Mouse (Mus musculus): ENCODE measurements at regions not wholly inside any gene's neighbourhood (a gene's known extent, or its start where the extent isn't known, plus 50 kb on each side); places are given as distances from the start of the nearest gene placed in this dataset.

DNA sequence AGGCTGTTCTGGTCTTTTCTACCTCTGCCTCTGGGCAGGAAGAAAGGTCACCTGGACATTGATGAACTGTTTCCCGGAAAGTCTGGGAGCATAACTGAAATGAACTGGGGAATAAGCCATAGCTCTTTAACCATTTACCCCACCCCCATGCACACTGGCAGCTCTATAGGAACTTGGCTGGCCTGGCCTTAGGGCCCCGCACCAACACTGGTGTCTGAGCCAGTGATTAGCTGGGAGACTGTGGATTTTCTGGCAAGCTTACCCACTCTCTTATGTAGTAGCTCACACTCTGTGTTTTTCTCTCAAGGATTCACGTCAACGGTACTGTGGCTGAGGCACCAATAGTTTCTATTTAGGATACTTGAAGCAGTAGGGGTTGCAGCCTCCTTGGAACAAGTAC, 439.8 kb upstream of the Zdhhc25 start:
- H3K9me3 ChIP-seq (replicated peaks; ENCODE audit: low read length), result no peaks in the 10 kb centered on the region
- 89% methylated on average over 4 of the region's 4 CpGs for WGBS
- H3K4me3 ChIP-seq (replicated peaks; ENCODE audit: low read depth, low read length), result no peak overlapping the region
- H3K9ac ChIP-seq (ENCODE audit: low read depth, low read length), result no peak overlapping the region
- TF ChIP-seq CTCF (IDR thresholded peaks at IDR 0.05; ENCODE audit: low read depth), result no peak
- DNase-seq (ENCODE audit: low spot score), result no peak
- no peaks in the 10 kb centered on the region for H3K4me1 ChIP-seq (replicated peaks; ENCODE audit: insufficient read depth, low read length)
- no peak overlapping the region for H3K27ac ChIP-seq
- no peaks in the 10 kb centered on the region for H3K27me3 ChIP-seq (ENCODE audit: insufficient read depth, low read length)
- no peak for ATAC-seq (replicated peaks; ENCODE audit: low FRiP score, low read depth)
- H3K4me2 ChIP-seq (ENCODE audit: low read length), result no peak overlapping the region
- no peaks in the 10 kb centered on the region for H3K36me3 ChIP-seq (ENCODE audit: insufficient read depth, low read length)

DNA sequence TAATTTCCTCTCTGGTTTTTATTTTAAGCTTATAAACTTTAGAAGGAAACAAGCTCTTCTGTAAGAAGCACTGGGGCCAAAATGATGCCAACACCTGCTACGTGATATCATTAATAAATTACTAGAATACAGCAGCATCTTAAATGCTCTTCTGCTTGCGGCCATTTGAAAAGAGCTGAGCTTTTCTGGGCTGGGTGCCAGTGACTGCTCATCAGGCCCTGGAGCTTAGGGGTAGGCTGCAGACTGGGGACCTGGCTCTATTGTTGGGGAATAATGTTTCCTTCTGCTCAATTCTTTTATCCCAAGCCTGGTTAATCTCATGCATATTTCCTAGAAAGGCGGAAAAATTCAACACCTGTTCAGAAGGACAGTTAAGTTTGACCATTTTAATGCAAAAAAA, 436.7 kb upstream of the Zdhhc25 start:
- Histone ChIP-seq H3K27ac (no peak overlapping the region), H3K4me1 (replicated peaks; ENCODE audit: insufficient read depth, low read length) (no peaks in the 10 kb centered on the region), H3K4me2 (ENCODE audit: low read length) (no peak overlapping the region), H3K27me3 (ENCODE audit: insufficient read depth, low read length) (no peaks in the 10 kb centered on the region), H3K9me3 (replicated peaks; ENCODE audit: low read length) (no peaks in the 10 kb centered on the region), H3K36me3 (ENCODE audit: insufficient read depth, low read length) (no peaks in the 10 kb centered on the region), H3K9ac (ENCODE audit: low read depth, low read length) (no peak overlapping the region), H3K4me3 (replicated peaks; ENCODE audit: low read depth, low read length) (no peak overlapping the region)
- 79% methylated on average over 3 of the region's 3 CpGs for whole genome bisulfite sequencing
- no peak for ATAC-seq (replicated peaks; ENCODE audit: low FRiP score, low read depth)
- DNase-seq (ENCODE audit: low spot score), result no peak
- TF ChIP-seq CTCF (IDR thresholded peaks at IDR 0.05; ENCODE audit: low read depth), result no peak

DNA sequence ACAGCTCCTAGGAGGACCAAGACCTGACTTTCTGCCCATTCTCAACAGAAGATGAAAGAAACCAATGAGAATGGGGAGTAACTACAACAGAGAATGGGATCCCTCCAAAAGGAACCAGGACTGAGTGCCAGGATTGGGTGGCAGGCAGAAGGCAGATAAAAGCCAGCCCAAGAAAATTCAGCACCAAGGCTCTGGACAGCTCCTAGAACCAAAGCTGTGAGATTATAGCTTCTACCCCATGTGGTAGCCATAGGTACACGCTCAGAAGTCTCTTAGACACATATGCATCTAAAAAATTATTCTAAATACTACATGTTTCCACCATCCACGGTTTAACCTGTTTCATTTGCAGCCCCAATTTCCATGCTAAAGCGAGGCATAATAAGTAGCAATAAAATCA, 425.8 kb upstream of the Zdhhc25 start:
- Histone ChIP-seq H3K9me3 (replicated peaks; ENCODE audit: low read length) (no peaks in the 10 kb centered on the region), H3K4me2 (ENCODE audit: low read length) (no peak overlapping the region), H3K4me1 (replicated peaks; ENCODE audit: insufficient read depth, low read length) (no peaks in the 10 kb centered on the region), H3K4me3 (replicated peaks; ENCODE audit: low read depth, low read length) (no peak overlapping the region), H3K27ac (no peak overlapping the region), H3K9ac (ENCODE audit: low read depth, low read length) (no peak overlapping the region), H3K36me3 (ENCODE audit: insufficient read depth, low read length) (no peaks in the 10 kb centered on the region), H3K27me3 (ENCODE audit: insufficient read depth, low read length) (no peaks in the 10 kb centered on the region)
- ATAC-seq (replicated peaks; ENCODE audit: low FRiP score, low read depth) (no peak), DNase-seq (ENCODE audit: low spot score) (peak; percentile 53)
- WGBS, result 32% methylated on average over 3 of the region's 3 CpGs
- peak; percentile 9; the same call in 1 of the 2 replicates for TF ChIP-seq CTCF (IDR thresholded peaks at IDR 0.05; ENCODE audit: low read depth)

DNA sequence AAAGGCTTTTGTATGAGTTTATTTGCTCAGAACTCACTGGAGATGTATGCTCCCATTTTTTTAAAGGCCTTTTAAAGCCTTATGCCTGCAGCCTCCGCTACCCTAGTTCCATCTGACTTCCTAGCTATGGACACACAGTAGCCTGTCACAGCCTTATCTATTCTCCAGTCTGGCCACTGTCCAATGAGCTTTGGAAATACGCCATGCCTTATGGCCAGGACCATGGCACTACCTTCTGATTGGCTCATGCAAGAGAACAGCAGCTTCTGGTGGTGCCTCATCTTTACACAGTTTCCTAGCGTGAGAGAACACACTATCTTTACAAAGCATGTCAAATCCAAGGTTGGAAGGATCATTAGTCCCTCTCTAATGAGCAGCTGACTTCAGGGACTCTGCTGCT, 424.1 kb upstream of the Zdhhc25 start:
- WGBS, result 65% methylated on average over 3 of the region's 3 CpGs
- H3K36me3 ChIP-seq (ENCODE audit: insufficient read depth, low read length), result no peaks in the 10 kb centered on the region

DNA sequence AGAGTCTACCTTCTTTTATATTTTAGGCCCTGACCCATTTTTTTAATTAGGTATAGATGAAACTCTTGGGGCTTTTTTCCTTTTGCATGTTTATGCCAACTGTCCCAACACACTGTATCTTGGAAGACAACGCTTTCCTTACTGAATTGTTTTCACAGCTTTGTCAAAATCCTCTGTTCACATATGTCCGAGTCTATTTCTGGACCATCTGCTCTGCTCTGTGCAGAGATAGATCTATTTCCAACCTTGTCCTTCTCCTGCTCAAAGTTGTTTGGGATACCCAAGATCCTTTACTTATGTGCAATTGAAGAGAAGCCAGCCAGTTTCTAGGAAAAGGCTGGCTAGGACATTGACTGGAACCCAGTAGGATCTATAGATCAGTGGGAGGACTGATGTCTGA, 403.6 kb upstream of the Zdhhc25 start:
- DNase-seq (ENCODE audit: low spot score), result no peak
- no peak overlapping the region for H3K4me3 ChIP-seq (replicated peaks; ENCODE audit: low read depth, low read length)
- 85% methylated on average over 2 of the region's 2 CpGs for WGBS

More for the DNA sequence above, 424.1 kb upstream of the Zdhhc25 start:
- Histone ChIP-seq H3K27ac (no peak overlapping the region), H3K9ac (ENCODE audit: low read depth, low read length) (no peak overlapping the region), H3K27me3 (ENCODE audit: insufficient read depth, low read length) (no peaks in the 10 kb centered on the region), H3K4me1 (replicated peaks; ENCODE audit: insufficient read depth, low read length) (no peaks in the 10 kb centered on the region), H3K9me3 (replicated peaks; ENCODE audit: low read length) (no peaks in the 10 kb centered on the region), H3K4me3 (replicated peaks; ENCODE audit: low read depth, low read length) (no peak overlapping the region), H3K4me2 (ENCODE audit: low read length) (no peak overlapping the region)
- ATAC-seq (replicated peaks; ENCODE audit: low FRiP score, low read depth), result no peak
- no peak for DNase-seq (ENCODE audit: low spot score)
- TF ChIP-seq CTCF (IDR thresholded peaks at IDR 0.05; ENCODE audit: low read depth), result no peak

DNA sequence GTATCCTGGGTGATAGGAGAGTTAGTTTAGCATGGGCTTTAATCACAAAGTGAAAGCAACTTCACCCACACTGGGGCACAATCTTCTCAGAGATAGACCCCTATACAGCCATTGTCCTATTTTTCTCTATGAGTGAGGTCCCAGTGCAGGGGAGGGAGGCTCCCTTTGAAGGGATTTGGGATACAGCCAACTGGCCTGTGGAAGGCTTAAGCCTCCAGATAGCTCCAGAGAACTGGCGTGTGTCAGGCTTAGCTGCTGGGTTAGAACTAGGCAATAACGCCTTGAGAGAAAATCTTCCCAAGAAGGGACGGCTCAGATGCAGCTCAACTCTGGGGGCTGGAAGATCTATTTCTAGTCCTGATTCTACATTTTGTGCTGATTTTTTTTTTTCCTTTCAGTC, 397.4 kb upstream of the Zdhhc25 start:
- H3K4me2 ChIP-seq (ENCODE audit: low read length), result no peak overlapping the region
- ATAC-seq (replicated peaks; ENCODE audit: low FRiP score, low read depth), result no peak

More for the DNA sequence above, 403.6 kb upstream of the Zdhhc25 start:
- no peak for TF ChIP-seq CTCF (IDR thresholded peaks at IDR 0.05; ENCODE audit: low read depth)
- no peak overlapping the region for H3K4me2 ChIP-seq (ENCODE audit: low read length)
- H3K27me3 ChIP-seq (ENCODE audit: insufficient read depth, low read length), result no peaks in the 10 kb centered on the region
- H3K36me3 ChIP-seq (ENCODE audit: insufficient read depth, low read length), result no peaks in the 10 kb centered on the region
- no peak overlapping the region for H3K9ac ChIP-seq (ENCODE audit: low read depth, low read length)
- no peaks in the 10 kb centered on the region for H3K4me1 ChIP-seq (replicated peaks; ENCODE audit: insufficient read depth, low read length)
- no peak for ATAC-seq (replicated peaks; ENCODE audit: low FRiP score, low read depth)
- H3K9me3 ChIP-seq (replicated peaks; ENCODE audit: low read length), result no peaks in the 10 kb centered on the region
- no peak overlapping the region for H3K27ac ChIP-seq

DNA sequence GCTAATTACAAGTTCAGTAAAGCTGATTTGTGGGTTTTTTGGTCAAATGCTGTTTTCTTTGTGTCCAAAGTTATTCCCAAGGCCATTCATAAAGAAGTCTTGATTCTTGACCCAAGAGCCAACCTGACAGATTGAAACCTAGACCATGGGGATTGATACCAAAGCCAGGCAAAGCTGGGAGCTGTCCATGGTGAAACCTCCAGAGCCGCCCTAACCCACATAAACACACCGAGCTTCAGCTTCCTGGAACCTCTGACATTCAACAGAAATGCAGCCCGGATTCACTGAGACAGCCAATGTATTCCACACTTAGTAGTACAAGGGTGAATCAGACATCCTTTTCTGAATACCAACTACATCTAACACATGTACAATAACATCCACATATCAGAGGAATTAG, 386.7 kb upstream of the Zdhhc25 start:
- Histone ChIP-seq H3K9me3 (replicated peaks; ENCODE audit: low read length) (no peaks in the 10 kb centered on the region), H3K4me1 (replicated peaks; ENCODE audit: insufficient read depth, low read length) (no peaks in the 10 kb centered on the region), H3K27me3 (ENCODE audit: insufficient read depth, low read length) (no peaks in the 10 kb centered on the region), H3K4me2 (ENCODE audit: low read length) (no peak overlapping the region), H3K4me3 (replicated peaks; ENCODE audit: low read depth, low read length) (no peak overlapping the region), H3K27ac (no peak overlapping the region), H3K9ac (ENCODE audit: low read depth, low read length) (no peak overlapping the region), H3K36me3 (ENCODE audit: insufficient read depth, low read length) (no peaks in the 10 kb centered on the region)
- DNase-seq (ENCODE audit: low spot score) (peak; percentile 51), ATAC-seq (replicated peaks; ENCODE audit: low FRiP score, low read depth) (no peak)
- WGBS, result 26% methylated on average over 3 of the region's 3 CpGs
- TF ChIP-seq CTCF (IDR thresholded peaks at IDR 0.05; ENCODE audit: low read depth), result no peak

More for the DNA sequence above, 397.4 kb upstream of the Zdhhc25 start:
- Histone ChIP-seq H3K36me3 (ENCODE audit: insufficient read depth, low read length) (no peaks in the 10 kb centered on the region), H3K9me3 (replicated peaks; ENCODE audit: low read length) (no peaks in the 10 kb centered on the region), H3K27me3 (ENCODE audit: insufficient read depth, low read length) (no peaks in the 10 kb centered on the region), H3K4me1 (replicated peaks; ENCODE audit: insufficient read depth, low read length) (no peaks in the 10 kb centered on the region), H3K9ac (ENCODE audit: low read depth, low read length) (no peak overlapping the region), H3K4me3 (replicated peaks; ENCODE audit: low read depth, low read length) (no peak overlapping the region), H3K27ac (no peak overlapping the region)
- 59% methylated on average over 3 of the region's 3 CpGs for WGBS
- TF ChIP-seq CTCF (IDR thresholded peaks at IDR 0.05; ENCODE audit: low read depth), result no peak
- DNase-seq (ENCODE audit: low spot score), result no peak
